Mouse (Mus musculus) left cerebral cortex, adult 9 months (tissue): ENCODE measurements at regions not wholly inside any gene's neighbourhood (a gene's known extent, or its start where the extent isn't known, plus 50 kb on each side); places are given as distances from the start of the nearest gene placed in this dataset.

Experiments used
- DNase-seq, 2 experiments: peaks; one replicate each; pipeline ENCODE4 v3.0.0; 2022; ENCODE audit warnings: low spot score in 2 of 2

GRCm38 (mm10) chr8:92070704-92071103 is 268.8 kb upstream of the Irx3 start:
- no peak for DNase-seq

- no peak for DNase-seq
These were observed 264.6 kb upstream of the Irx3 start for GRCm38 (mm10) chr8:92066435-92066834.

- DNase-seq, result no peak
These were observed 263.8 kb upstream of the Irx3 start for GRCm38 (mm10) chr8:92065554-92066239.

GRCm38 (mm10) chr8:92064971-92065370 is 263.1 kb upstream of the Irx3 start:
- no peak for DNase-seq

GRCm38 (mm10) chr8:92064175-92064821 is 262.4 kb upstream of the Irx3 start:
- DNase-seq, result no peak

GRCm38 (mm10) chr8:92063333-92063732 is 261.5 kb upstream of the Irx3 start:
- no peak for DNase-seq

- DNase-seq, result no peak
These were observed 257.6 kb upstream of the Irx3 start for GRCm38 (mm10) chr8:92059471-92059870.

- no peak for DNase-seq
These were observed 257.1 kb upstream of the Irx3 start for GRCm38 (mm10) chr8:92058953-92059352.

- DNase-seq, result no peak
These were observed 256.0 kb upstream of the Irx3 start for GRCm38 (mm10) chr8:92057857-92058256.

GRCm38 (mm10) chr8:92055590-92055989 is 253.7 kb upstream of the Irx3 start:
- no peak for DNase-seq

GRCm38 (mm10) chr8:92044695-92045094 is 242.8 kb upstream of the Irx3 start:
- no peak for DNase-seq

- DNase-seq, result no peak
These were observed 241.1 kb upstream of the Irx3 start for GRCm38 (mm10) chr8:92042951-92043350.

- no peak for DNase-seq
These were observed 228.1 kb upstream of the Irx3 start for GRCm38 (mm10) chr8:92029954-92030353.

GRCm38 (mm10) chr8:92029516-92029915 is 227.6 kb upstream of the Irx3 start:
- no peak for DNase-seq

GRCm38 (mm10) chr8:92028308-92028707 is 226.4 kb upstream of the Irx3 start:
- no peak for DNase-seq

- no peak for DNase-seq
These were observed 222.3 kb upstream of the Irx3 start for GRCm38 (mm10) chr8:92024133-92024532.

GRCm38 (mm10) chr8:92021521-92021920 is 219.7 kb upstream of the Irx3 start:
- no peak for DNase-seq

GRCm38 (mm10) chr8:92014704-92015103 is 212.8 kb upstream of the Irx3 start:
- no peak for DNase-seq

- no peak for DNase-seq
These were observed 211.3 kb upstream of the Irx3 start for GRCm38 (mm10) chr8:92013183-92013582.

GRCm38 (mm10) chr8:92010412-92010811 is 208.5 kb upstream of the Irx3 start:
- DNase-seq, result no peak

GRCm38 (mm10) chr8:92008616-92009610 is 207.0 kb upstream of the Irx3 start:
- DNase-seq, result no peak

- DNase-seq, result no peak
These were observed 203.2 kb upstream of the Irx3 start for GRCm38 (mm10) chr8:92005091-92005490.
